Mouse (Mus musculus) cerebellum, adult 2 months (tissue): ENCODE measurements around the gene Inppl1. TPM values are rescaled to one million over a fixed set of nuclear protein-coding genes. Genes with fewer than 3 reads are reported as not detected.

Experiments
- DNase-seq, 2 experiments: peaks; one replicate each; pipeline ENCODE4 v3.0.0; 2021
- H3K27ac ChIP-seq: fragments of 200-500 bp; 2 replicates; pipeline ENCODE4 v1.5.1; 2012; ENCODE audit warnings: low read length, control low read depth, inconsistent platforms; ENCODE audit not compliant: insufficient read depth
- H3K27me3 ChIP-seq: fragments of 200-500 bp; 2 replicates; pipeline ENCODE4 v1.6.1; 2012; ENCODE audit warnings: inconsistent platforms, mild to moderate bottlenecking, low read length, moderate library complexity; ENCODE audit not compliant: control insufficient read depth, insufficient read depth
- H3K4me1 ChIP-seq: fragments of 200-500 bp; 2 replicates; pipeline ENCODE4 v1.6.1; 2011; ENCODE audit warnings: low read length; ENCODE audit not compliant: control insufficient read depth, insufficient read depth
- H3K4me3 ChIP-seq: fragments of 200-500 bp; replicated peaks from 2 replicates; pipeline ENCODE3; 2011; ENCODE audit warnings: mild to moderate bottlenecking, low read depth, low read length, control low read depth; ENCODE audit not compliant: insufficient read depth
- CTCF ChIP-seq: fragments of 200-500 bp; IDR thresholded peaks from 2 replicates; pipeline ENCODE4 v1.5.1; 2011; ENCODE audit warnings: low read depth, mild to moderate bottlenecking, control low read depth, low read length, moderate library complexity, borderline replicate concordance; ENCODE audit not compliant: insufficient read depth
- POLR2A ChIP-seq: fragments of 200-500 bp; IDR thresholded peaks from 2 replicates; pipeline ENCODE4 v1.6.1; 2011; ENCODE audit warnings: low read length, control low read depth, borderline replicate concordance; ENCODE audit not compliant: insufficient read depth
- WGBS: fragments of 180-500 bp; shearing (Covaris S2); methylation state at CpG from one replicate; pipeline ENCODE4 v1.1.7; 2018; 5-methylcytosine and 5-hydroxymethylcytosine counted together
- polyA plus RNA-seq: library from polyadenylated mRNA; depleted of rRNA; stranded (reverse); fragments of >200 nt; gene quantifications from 2 replicates; pipeline ENCODE4 v1.2.3, GENCODE M21; 2012; rRNA removed

The Inppl1 gene
- polyA plus RNA-seq, 1 experiment = 43.9 TPM

GRCm38 (mm10) chr7:101777053-101777452 is 61.0 kb downstream of the Inppl1 start:
- WGBS = 97% methylated on average over 1 of the region's 1 CpGs
- Histone ChIP-seq H3K27ac (no peak overlapping the region), H3K4me1 (no peaks in the 10 kb centered on the region), H3K4me3 (no peak overlapping the region), H3K27me3 (no peaks in the 10 kb centered on the region)
- DNase-seq = no peak
- TF ChIP-seq POLR2A = no peak
- no peak for TF ChIP-seq CTCF

- Histone ChIP-seq H3K27me3 (no peaks in the 10 kb centered on the region), H3K27ac (no peak overlapping the region), H3K4me1 (no peaks in the 10 kb centered on the region), H3K4me3 (no peak overlapping the region)
- TF ChIP-seq POLR2A (no peak), CTCF (no peak)
- DNase-seq = peak in 1 of 2 experiments; percentile 9
- WGBS = 41% methylated on average over 8 of the region's 8 CpGs
Measured at GRCm38 (mm10) chr7:101772687-101773086, 65.3 kb downstream of the Inppl1 start.

Other genes with a start within 250 kb of the Inppl1 start
- 33.0 and 37.4 TPM in 2 replicates for gene Clpb, start 174.6 kb downstream of the Inppl1 start, polyA plus RNA-seq
- gene Phox2a, start 19.9 kb downstream of the Inppl1 start, polyA plus RNA-seq = 0.52 and 0.71 TPM in 2 replicates
- 0.44 and 0.89 TPM in 2 replicates for gene Folr2, start 19.0 kb upstream of the Inppl1 start, polyA plus RNA-seq
- 44.7 and 47.3 TPM in 2 replicates for gene Anapc15, start 25.5 kb upstream of the Inppl1 start, polyA plus RNA-seq
- 8.0 and 18.5 TPM in 2 replicates for gene Folr1, start 32.6 kb upstream of the Inppl1 start, polyA plus RNA-seq
- 197 and 210 TPM in 2 replicates for gene Lamtor1, start 67.7 kb upstream of the Inppl1 start, polyA plus RNA-seq
- 0.13 and 0.21 TPM in 2 replicates for gene Tomt, start 68.1 kb upstream of the Inppl1 start, polyA plus RNA-seq
- 10.2 and 12.4 TPM in 2 replicates for gene Lrrc51, start 95.7 kb upstream of the Inppl1 start, polyA plus RNA-seq
- gene Numa1, start 95.9 kb upstream of the Inppl1 start, polyA plus RNA-seq = 89.0 and 97.5 TPM in 2 replicates
- gene Il18bp, start 180.5 kb upstream of the Inppl1 start, polyA plus RNA-seq = 13.7 and 14.6 TPM in 2 replicates
- 65.3 and 66.6 TPM in 2 replicates for gene Rnf121, start 227.2 kb upstream of the Inppl1 start, polyA plus RNA-seq
- gene Xndc1, start 227.3 kb upstream of the Inppl1 start, polyA plus RNA-seq = 48.8 and 48.9 TPM in 2 replicates
- gene Xntrpc, start 227.5 kb upstream of the Inppl1 start, polyA plus RNA-seq = 3.8 and 4.7 TPM in 2 replicates
- gene Trpc2, start 244.9 kb upstream of the Inppl1 start, polyA plus RNA-seq = 0.39 and 1.6 TPM in 2 replicates